Mouse (Mus musculus): ENCODE results near the gene Pten. TPM values are rescaled to one million over a fixed set of nuclear protein-coding genes. Genes with fewer than 3 reads are reported as not detected.
A peak's percentile ranks its signal among the peaks of the same experiment; 100 is the strongest.

Pten gene
- polyA plus RNA-seq, 1 experiment from 2014 or later, result 14.1 TPM

- Histone ChIP-seq H3K9me3 (replicated peaks) (no peaks in the 10 kb centered on the region), H3K4me2 (replicated peaks) (no peak overlapping the region), H3K27ac (no peak overlapping the region), H3K4me3 (no peak overlapping the region), H3K36me3 (no peaks in the 10 kb centered on the region), H3K27me3 (no peaks in the 10 kb centered on the region), H3K4me1 (peaks cover 9% of the 10 kb centered on the region), H3K9ac (no peak overlapping the region)
- peak; percentile 61; the same call in 1 of the 2 replicates for ATAC-seq (ENCODE audit: low FRiP score)
- 24% methylated on average over 7 of the region's 7 CpGs for WGBS
These were observed 116.8 kb downstream of the Pten start for GRCm38 (mm10) chr19:32873904-32874637.

Other genes with a start within 250 kb of the Pten start
- gene Papss2, start 161.7 kb upstream of the Pten start, polyA plus RNA-seq (2016; fragmentation: Nextera tagmentation; extraction: Ambion mirVana), result 5.7 and 12.4 TPM in 2 replicates
- gene Atad1, start 17.7 kb upstream of the Pten start, polyA plus RNA-seq (2016; fragmentation: Nextera tagmentation; extraction: Ambion mirVana), result 98.6 and 102 TPM in 2 replicates